Mouse (Mus musculus): Measurements from ENCODE around the gene Camk1d. TPM values are rescaled to one million over a fixed set of nuclear protein-coding genes. Genes with fewer than 3 reads are reported as not detected.

Camk1d gene
- polyA plus RNA-seq, 1 experiment: 25.6 TPM

GRCm38 (mm10) chr2:5398043-5398442 is 316.3 kb downstream of the Camk1d start:
- DNase-seq: no peak
- Histone ChIP-seq H3K27me3 (ENCODE audit: control insufficient read depth, insufficient read depth, low read length) (no peaks in the 10 kb centered on the region; the same call in 1 of the 2 replicates), H3K27ac (ENCODE audit: insufficient read depth, low read length) (no peak overlapping the region), H3K4me3 (replicated peaks; ENCODE audit: insufficient read depth, low read depth, low read length) (no peak overlapping the region), H3K4me1 (ENCODE audit: control insufficient read depth, insufficient read depth, low read length) (no peaks in the 10 kb centered on the region)
- TF ChIP-seq POLR2A (IDR thresholded peaks at IDR 0.05; ENCODE audit: borderline replicate concordance, insufficient read depth, low read length) (no peak), CTCF (IDR thresholded peaks at IDR 0.05; ENCODE audit: borderline replicate concordance, insufficient read depth, low read depth, low read length) (no peak)
- 75% methylated on average over 6 of the region's 6 CpGs for WGBS

- DNase-seq: no peak
- Histone ChIP-seq H3K4me1 (ENCODE audit: control insufficient read depth, insufficient read depth, low read length) (no peaks in the 10 kb centered on the region), H3K27me3 (ENCODE audit: control insufficient read depth, insufficient read depth, low read length) (no peaks in the 10 kb centered on the region; the same call in 1 of the 2 replicates), H3K27ac (ENCODE audit: insufficient read depth, low read length) (no peak overlapping the region), H3K4me3 (replicated peaks; ENCODE audit: insufficient read depth, low read depth, low read length) (no peak overlapping the region)
- 90% methylated on average over 3 of the region's 3 CpGs for WGBS
- TF ChIP-seq CTCF (IDR thresholded peaks at IDR 0.05; ENCODE audit: borderline replicate concordance, insufficient read depth, low read depth, low read length): no peak
- TF ChIP-seq POLR2A (IDR thresholded peaks at IDR 0.05; ENCODE audit: borderline replicate concordance, insufficient read depth, low read length): no peak
These were observed 316.8 kb downstream of the Camk1d start for GRCm38 (mm10) chr2:5397468-5397867.

GRCm38 (mm10) chr2:5396415-5396814 is 317.9 kb downstream of the Camk1d start:
- no peaks in the 10 kb centered on the region; the same call in 1 of the 2 replicates for H3K27me3 ChIP-seq (ENCODE audit: control insufficient read depth, insufficient read depth, low read length)
- H3K4me1 ChIP-seq (ENCODE audit: control insufficient read depth, insufficient read depth, low read length): no peaks in the 10 kb centered on the region
- TF ChIP-seq POLR2A (IDR thresholded peaks at IDR 0.05; ENCODE audit: borderline replicate concordance, insufficient read depth, low read length): no peak
- no peak for TF ChIP-seq CTCF (IDR thresholded peaks at IDR 0.05; ENCODE audit: borderline replicate concordance, insufficient read depth, low read depth, low read length)
- 75% methylated on average over 1 of the region's 1 CpGs for WGBS
- no peak overlapping the region for H3K27ac ChIP-seq (ENCODE audit: insufficient read depth, low read length)
- DNase-seq: no peak
- no peak overlapping the region for H3K4me3 ChIP-seq (replicated peaks; ENCODE audit: insufficient read depth, low read depth, low read length)

- TF ChIP-seq POLR2A (IDR thresholded peaks at IDR 0.05; ENCODE audit: borderline replicate concordance, insufficient read depth, low read length) (no peak), CTCF (IDR thresholded peaks at IDR 0.05; ENCODE audit: borderline replicate concordance, insufficient read depth, low read depth, low read length) (no peak)
- Histone ChIP-seq H3K4me3 (replicated peaks; ENCODE audit: insufficient read depth, low read depth, low read length) (no peak overlapping the region), H3K4me1 (ENCODE audit: control insufficient read depth, insufficient read depth, low read length) (no peaks in the 10 kb centered on the region), H3K27me3 (ENCODE audit: control insufficient read depth, insufficient read depth, low read length) (no peaks in the 10 kb centered on the region), H3K27ac (ENCODE audit: insufficient read depth, low read length) (no peak overlapping the region)
- WGBS: 75% methylated on average over 2 of the region's 2 CpGs
- DNase-seq: no peak
These were observed 318.4 kb downstream of the Camk1d start for GRCm38 (mm10) chr2:5395873-5396272.

- Histone ChIP-seq H3K4me3 (replicated peaks; ENCODE audit: insufficient read depth, low read depth, low read length) (no peak overlapping the region), H3K27ac (ENCODE audit: insufficient read depth, low read length) (no peak overlapping the region), H3K4me1 (ENCODE audit: control insufficient read depth, insufficient read depth, low read length) (no peaks in the 10 kb centered on the region), H3K27me3 (ENCODE audit: control insufficient read depth, insufficient read depth, low read length) (no peaks in the 10 kb centered on the region)
- DNase-seq: no peak
- TF ChIP-seq CTCF (IDR thresholded peaks at IDR 0.05; ENCODE audit: borderline replicate concordance, insufficient read depth, low read depth, low read length) (no peak), POLR2A (IDR thresholded peaks at IDR 0.05; ENCODE audit: borderline replicate concordance, insufficient read depth, low read length) (no peak)
These were observed 321.4 kb downstream of the Camk1d start for GRCm38 (mm10) chr2:5392921-5393320.

GRCm38 (mm10) chr2:5392470-5392869 is 321.8 kb downstream of the Camk1d start:
- TF ChIP-seq POLR2A (IDR thresholded peaks at IDR 0.05; ENCODE audit: borderline replicate concordance, insufficient read depth, low read length) (no peak), CTCF (IDR thresholded peaks at IDR 0.05; ENCODE audit: borderline replicate concordance, insufficient read depth, low read depth, low read length) (no peak)

GRCm38 (mm10) chr2:5388381-5388780 is 325.9 kb downstream of the Camk1d start:
- Histone ChIP-seq H3K27ac (ENCODE audit: insufficient read depth, low read length) (no peak overlapping the region), H3K4me3 (replicated peaks; ENCODE audit: insufficient read depth, low read depth, low read length) (no peak overlapping the region), H3K27me3 (ENCODE audit: control insufficient read depth, insufficient read depth, low read length) (no peaks in the 10 kb centered on the region), H3K4me1 (ENCODE audit: control insufficient read depth, insufficient read depth, low read length) (no peaks in the 10 kb centered on the region)
- DNase-seq: no peak
- 84% methylated on average over 7 of the region's 7 CpGs for WGBS
- no peak for TF ChIP-seq CTCF (IDR thresholded peaks at IDR 0.05; ENCODE audit: borderline replicate concordance, insufficient read depth, low read depth, low read length)
- TF ChIP-seq POLR2A (IDR thresholded peaks at IDR 0.05; ENCODE audit: borderline replicate concordance, insufficient read depth, low read length): no peak

More at GRCm38 (mm10) chr2:5392470-5392869, 321.8 kb downstream of the Camk1d start:
- no peak for DNase-seq
- H3K4me1 ChIP-seq (ENCODE audit: control insufficient read depth, insufficient read depth, low read length): no peaks in the 10 kb centered on the region
- WGBS: 94% methylated on average over 4 of the region's 4 CpGs
- no peak overlapping the region for H3K4me3 ChIP-seq (replicated peaks; ENCODE audit: insufficient read depth, low read depth, low read length)
- H3K27me3 ChIP-seq (ENCODE audit: control insufficient read depth, insufficient read depth, low read length): no peaks in the 10 kb centered on the region
- H3K27ac ChIP-seq (ENCODE audit: insufficient read depth, low read length): no peak overlapping the region

GRCm38 (mm10) chr2:5381712-5382710 is 332.3 kb downstream of the Camk1d start:
- peaks cover 7% of the 10 kb centered on the region for H3K4me1 ChIP-seq (ENCODE audit: control insufficient read depth, insufficient read depth, low read length)
- H3K27me3 ChIP-seq (ENCODE audit: control insufficient read depth, insufficient read depth, low read length): no peaks in the 10 kb centered on the region
- TF ChIP-seq CTCF (IDR thresholded peaks at IDR 0.05; ENCODE audit: borderline replicate concordance, insufficient read depth, low read depth, low read length) (no peak), POLR2A (IDR thresholded peaks at IDR 0.05; ENCODE audit: borderline replicate concordance, insufficient read depth, low read length) (no peak)
- 14% methylated on average over 12 of the region's 12 CpGs for WGBS
- peak; percentile 50 to 67 for DNase-seq
- H3K27ac ChIP-seq (ENCODE audit: insufficient read depth, low read length): no peak overlapping the region
- no peak overlapping the region for H3K4me3 ChIP-seq (replicated peaks; ENCODE audit: insufficient read depth, low read depth, low read length)
